ENCODE assay signal across 8 mouse cellular contexts in genomic region chr16:4655764-4656570, GRCm38 (mm10). TPM values are rescaled to one million over a fixed set of nuclear protein-coding genes. Genes with fewer than 3 reads are reported as not detected.
DNase-seq lines count a peak whose midpoint lies in the region; ATAC-seq and TF ChIP-seq lines count a peak whose summit lies in the region.

No protein-coding gene starts in this region.

- H3K27me3 ChIP-seq in midbrain, embryonic 10.5 days (ENCODE audit: low read depth, poor library complexity, severe bottlenecking): no peaks in the 10 kb centered on the region

- peak overlapping the region; percentile 61; the same call in 1 of the 2 replicates for H3K27ac ChIP-seq in layer of hippocampus, adult 2 months
- H3K27ac ChIP-seq in midbrain, embryonic 10.5 days (replicated peaks): peak overlapping the region; percentile 77

- H3K36me3 ChIP-seq in midbrain, embryonic 10.5 days: peaks cover 48% of the 10 kb centered on the region

- peaks cover 38% of the 10 kb centered on the region for H3K4me1 ChIP-seq in midbrain, embryonic 10.5 days

- no peak overlapping the region for H3K4me3 ChIP-seq in layer of hippocampus, adult 2 months
- 0 out of 2 replicates have a peak overlapping the region, but pooled peaks have one; percentile 16 for H3K4me3 ChIP-seq in midbrain, embryonic 10.5 days

- ATAC-seq in CD4-positive, CD25-positive, alpha-beta regulatory T cell, adult 4 months: no peak

- no peak for TF ChIP-seq POLR2A in brain, embryonic 14.5 days (IDR thresholded peaks at IDR 0.05; ENCODE audit: borderline replicate concordance, extremely low read depth, insufficient read depth, insufficient read length, poor library complexity, severe bottlenecking)

- H3K9me3 ChIP-seq in midbrain, embryonic 10.5 days (replicated peaks): no peaks in the 10 kb centered on the region

- no peak for DNase-seq in layer of hippocampus, adult 2 months (ENCODE audit: low spot score in 2 of 2)
- no peak for DNase-seq in layer of hippocampus, adult 8-10 months (ENCODE audit: low spot score in 2 of 2)
- peak; percentile 62 for DNase-seq in brain, embryonic 14.5 days (ENCODE audit: low read depth)
- peak; percentile 52 to 63 for DNase-seq in heart, postnatal 10 days
- peak; percentile 54 for DNase-seq in midbrain, embryonic 10.5 days (ENCODE audit: low spot score)
- no peak for DNase-seq in thymus, postnatal 14 days
- no peak for DNase-seq in right cerebral cortex, postnatal 14 days

- intact Hi-C loops in heart, postnatal 10 days (cut with DNase I): no loop called here

- no peak for TF ChIP-seq CTCF in layer of hippocampus, adult 2 months (conservative IDR thresholded peaks at IDR 0.05)
- peak; percentile 23; the same call in 1 of the 2 replicates for TF ChIP-seq CTCF in brain, embryonic 14.5 days (IDR thresholded peaks at IDR 0.05; ENCODE audit: borderline replicate concordance, extremely low read depth, insufficient read depth, insufficient read length)

- WGBS in midbrain, embryonic 10.5 days: 26% methylated on average over 11 of the region's 11 CpGs

RNA-seq across cellular contexts. Expression of gene Dnaja3, which starts 16.2 kb away (rescaled TPM):
- total RNA-seq in layer of hippocampus, adult 2 months (2021): 10 to 100 TPM; 61.2 to 65.4 TPM
- total RNA-seq in layer of hippocampus, adult 8-10 months (2022): 10 to 100 TPM; 59.6 to 68.7 (median 64.4) TPM
- polyA plus RNA-seq in brain, embryonic 14.5 days (2012; rRNA removed): 23.5 and 28.7 TPM in 2 replicates
- 100 to 1,000 TPM; 106 to 107 TPM for total RNA-seq in heart, postnatal 10 days (2021)
- 59.9 and 66.1 TPM in 2 replicates for polyA plus RNA-seq in midbrain, embryonic 10.5 days (2016; fragmentation: Nextera tagmentation; extraction: Ambion mirVana)
- polyA plus RNA-seq in CD4-positive, CD25-positive, alpha-beta regulatory T cell, adult 4 months (2017; shearing (Covaris generic)): 10 to 100 TPM; 24.4 to 29.0 TPM

RNA-seq across cellular contexts. Expression of gene Vasn, which starts 16.2 kb away (rescaled TPM):
- total RNA-seq in layer of hippocampus, adult 2 months (2021): 1 to 10 TPM; 5.7 to 6.2 TPM
- 10 to 100 TPM in 1 of 4 experiments, 1 to 10 TPM in 3; 4.8 to 10.2 (median 6.7) TPM for total RNA-seq in layer of hippocampus, adult 8-10 months (2022)
- 6.9 and 9.9 TPM in 2 replicates for polyA plus RNA-seq in brain, embryonic 14.5 days (2012; rRNA removed)
- 10 to 100 TPM; 13.6 to 18.0 TPM for total RNA-seq in heart, postnatal 10 days (2021)
- polyA plus RNA-seq in midbrain, embryonic 10.5 days (2016; fragmentation: Nextera tagmentation; extraction: Ambion mirVana): 9.0 and 10.6 TPM in 2 replicates
- polyA plus RNA-seq in CD4-positive, CD25-positive, alpha-beta regulatory T cell, adult 4 months (2017; shearing (Covaris generic)): 1 to 10 TPM; 2.2 to 2.9 TPM

RNA-seq across cellular contexts. Expression of gene Coro7, which starts 23.6 kb away (rescaled TPM):
- total RNA-seq in layer of hippocampus, adult 2 months (2021): 10 to 100 TPM; 85.6 to 93.4 TPM
- total RNA-seq in layer of hippocampus, adult 8-10 months (2022): 100 to 1,000 TPM in 1 of 4 experiments, 10 to 100 TPM in 3; 81.9 to 101 (median 90.3) TPM
- polyA plus RNA-seq in brain, embryonic 14.5 days (2012; rRNA removed): 64.0 and 68.8 TPM in 2 replicates
- 10 to 100 TPM; 24.6 to 26.1 TPM for total RNA-seq in heart, postnatal 10 days (2021)
- 21.4 and 25.0 TPM in 2 replicates for polyA plus RNA-seq in midbrain, embryonic 10.5 days (2016; fragmentation: Nextera tagmentation; extraction: Ambion mirVana)
- polyA plus RNA-seq in CD4-positive, CD25-positive, alpha-beta regulatory T cell, adult 4 months (2017; shearing (Covaris generic)): 100 to 1,000 TPM; 102 to 174 TPM

RNA-seq across cellular contexts. Expression of gene Pam16, which starts 31.2 kb away (rescaled TPM):
- total RNA-seq in layer of hippocampus, adult 2 months (2021): 10 to 100 TPM; 72.3 to 75.2 TPM
- 100 to 1,000 TPM in 1 of 4 experiments, 10 to 100 TPM in 3; 81.5 to 100 (median 89.5) TPM for total RNA-seq in layer of hippocampus, adult 8-10 months (2022)
- 121 and 169 TPM in 2 replicates for polyA plus RNA-seq in brain, embryonic 14.5 days (2012; rRNA removed)
- total RNA-seq in heart, postnatal 10 days (2021): 100 to 1,000 TPM in 1 of 2 experiments, 10 to 100 TPM in 1; 96.6 to 125 TPM
- 91.0 and 94.8 TPM in 2 replicates for polyA plus RNA-seq in midbrain, embryonic 10.5 days (2016; fragmentation: Nextera tagmentation; extraction: Ambion mirVana)
- 10 to 100 TPM; 35.7 TPM for polyA plus RNA-seq in CD4-positive, CD25-positive, alpha-beta regulatory T cell, adult 4 months (2017; shearing (Covaris generic))

Comparison
In these comparisons a context has a peak if more than half of its experiments do, and no peak if none do; other contexts are left out.
1. DNase-seq: peak in brain, embryonic 14.5 days (single experiment), heart, postnatal 10 days (2 of 2) and midbrain, embryonic 10.5 days (single experiment); none in layer of hippocampus, adult 2 months (0 of 2), layer of hippocampus, adult 8-10 months (0 of 2), thymus, postnatal 14 days (single experiment) and right cerebral cortex, postnatal 14 days (single experiment).